Mouse (Mus musculus): ENCODE data around the gene Ankrd42. TPM values are rescaled to one million over a fixed set of nuclear protein-coding genes. Genes with fewer than 3 reads are reported as not detected.
A peak's percentile ranks its signal among the peaks of the same experiment; 100 is the strongest.

The Ankrd42 gene
- total RNA-seq, 2 experiments from 2014 or later, result 0.53 to 0.71 TPM

DNA sequence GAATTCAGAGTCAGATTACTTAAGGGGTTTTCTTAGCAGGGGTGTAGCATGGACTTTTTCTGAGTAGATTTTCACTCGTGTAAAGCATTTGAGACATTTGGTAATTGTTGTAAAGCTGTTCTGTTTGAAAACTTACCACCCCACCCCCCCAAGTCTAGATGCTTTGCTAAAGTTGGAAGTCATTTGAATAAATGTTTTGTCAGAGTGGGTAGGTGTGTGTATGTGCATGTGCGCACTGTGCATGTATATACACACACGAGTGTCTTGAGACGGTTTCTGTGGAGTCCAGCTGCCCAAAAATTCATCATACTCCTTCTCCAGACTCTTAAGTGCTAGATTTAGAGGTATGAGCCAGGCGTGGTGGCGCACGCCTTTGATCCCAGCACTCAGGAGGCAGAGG lies 53.4 kb downstream of the Ankrd42 start:
- intact Hi-C loops (cut with DNase I; ENCODE audit: low total_unique reads), result no loop called here
- no peak for DNase-seq

DNA sequence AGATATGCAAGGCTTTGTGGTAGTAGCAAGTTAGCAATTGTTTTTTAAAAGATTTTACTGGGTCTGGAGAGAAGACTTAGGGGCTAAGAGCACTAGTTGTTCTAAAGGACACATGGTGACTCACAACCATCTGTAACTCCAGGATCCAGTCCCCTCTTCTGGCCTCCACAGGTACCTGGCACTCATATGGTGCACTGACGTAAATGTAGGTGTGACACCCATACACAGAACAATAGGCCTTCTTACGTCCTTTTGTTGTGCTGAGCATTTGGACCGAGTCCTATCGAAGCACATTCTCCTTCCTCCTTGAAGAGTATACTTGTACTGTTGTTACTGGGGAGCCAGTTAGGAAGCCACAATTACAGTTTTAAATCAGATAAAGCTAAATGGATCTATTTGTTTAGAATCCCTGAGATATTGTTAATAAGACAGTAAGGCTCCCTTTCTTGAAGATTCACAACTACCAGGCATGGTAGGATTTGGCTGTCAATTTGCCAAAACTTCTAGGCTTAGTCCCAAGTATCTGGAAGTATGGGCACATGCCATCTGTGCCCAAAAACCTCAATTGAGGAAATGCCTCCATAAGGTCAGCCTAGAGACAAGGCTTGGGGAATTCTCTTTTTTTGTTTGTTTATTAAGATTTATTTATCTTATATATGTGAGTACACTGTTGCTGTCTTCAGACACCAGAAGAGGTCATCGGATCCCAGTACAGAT lies 56.3 kb downstream of the Ankrd42 start:
- intact Hi-C loops (cut with DNase I; ENCODE audit: low total_unique reads), result no loop called here
- no peak for DNase-seq

DNA sequence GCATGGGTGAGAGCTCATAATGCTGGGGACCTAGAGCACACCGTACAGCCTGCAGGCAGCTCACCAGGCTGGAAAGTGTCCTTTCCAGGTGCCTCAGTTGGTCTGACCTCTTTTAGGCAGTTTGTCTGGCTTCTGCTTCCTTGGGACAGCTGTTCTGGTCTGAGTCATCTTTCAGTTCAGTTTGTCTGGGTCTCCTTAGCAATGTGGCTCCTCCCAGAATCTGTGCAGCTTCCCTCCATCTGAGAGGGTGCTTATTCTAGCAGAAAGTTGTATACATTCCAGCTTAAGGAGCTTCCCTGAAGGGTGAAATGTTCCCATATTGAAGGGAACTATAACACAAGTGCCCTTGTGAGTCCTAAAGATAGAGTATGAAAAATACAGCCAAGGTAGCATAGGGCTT lies 70.2 kb downstream of the Ankrd42 start:
- intact Hi-C loops (cut with DNase I; ENCODE audit: low total_unique reads), result no loop called here
- DNase-seq, result no peak

DNA sequence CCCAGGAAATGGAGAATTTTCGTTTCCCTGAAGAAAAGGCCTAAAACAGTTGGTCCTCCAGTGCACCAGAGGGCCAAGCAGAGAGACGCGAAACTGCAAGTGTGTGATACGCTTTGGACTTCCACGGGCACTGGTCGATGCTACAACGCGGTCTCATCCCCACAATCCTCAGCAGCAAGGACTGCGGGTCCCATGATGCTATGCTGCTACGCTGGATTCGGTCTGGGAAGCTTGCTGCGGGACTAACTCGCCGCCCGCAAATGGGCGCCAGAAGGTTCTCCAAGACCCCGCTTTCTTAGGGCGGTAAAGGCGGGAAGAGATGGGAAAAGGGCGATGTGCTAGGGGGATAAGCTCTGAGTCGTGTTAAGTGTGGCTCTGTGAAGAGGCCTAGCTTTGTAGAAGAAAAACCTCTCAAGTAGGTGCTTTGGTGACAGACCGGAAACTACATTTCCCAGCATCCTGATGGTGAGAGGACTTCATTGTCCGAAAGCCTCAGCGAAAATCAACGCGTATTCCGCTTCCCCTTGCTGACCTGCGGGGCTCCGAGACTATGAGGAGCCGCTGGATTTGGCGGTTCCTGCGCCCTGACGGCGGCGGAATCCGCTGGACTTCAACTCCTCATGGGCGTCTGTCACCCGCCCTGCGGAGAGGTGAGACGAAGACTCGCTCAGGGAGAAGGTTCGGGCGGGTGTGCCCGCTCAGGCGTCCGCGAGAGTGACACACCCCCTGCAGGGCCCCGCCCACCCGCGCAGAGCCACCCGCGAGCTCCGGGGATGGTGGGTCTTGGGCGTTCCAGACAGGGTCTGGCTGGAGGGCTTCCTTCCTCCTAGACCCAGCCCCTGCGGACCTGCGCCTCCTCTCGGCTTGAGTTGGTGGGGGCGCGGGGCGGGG lies 75.7 kb downstream of the Ankrd42 start, which contains the start of gene Ccdc90b:
TSS of gene Ccdc90b (plus strand) at position 164 of the 891 bp plus-strand sequence.
- peak; percentile 82 for DNase-seq
- intact Hi-C loops (cut with DNase I; ENCODE audit: low total_unique reads), result no loop called here

DNA sequence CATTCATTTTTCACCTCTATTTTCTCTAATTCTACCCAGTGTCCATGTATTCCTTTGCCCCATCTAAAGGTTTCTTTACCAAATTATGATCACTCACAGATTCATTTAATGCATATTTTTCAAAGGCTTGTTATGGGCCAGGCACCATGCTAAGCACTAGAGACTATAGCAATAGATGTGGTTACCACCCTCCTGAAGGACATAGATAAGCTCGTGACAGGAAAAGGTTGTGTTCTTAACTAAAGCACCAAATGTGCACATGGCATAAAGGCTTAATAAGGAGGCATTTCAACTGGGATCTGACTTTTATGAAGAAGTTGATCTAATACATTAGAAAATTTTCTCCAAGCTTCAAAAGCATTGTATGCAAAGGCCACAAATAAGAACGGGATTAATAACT lies 78.2 kb downstream of the Ankrd42 start:
- intact Hi-C loops (cut with DNase I; ENCODE audit: low total_unique reads), result no loop called here
- DNase-seq, result no peak

DNA sequence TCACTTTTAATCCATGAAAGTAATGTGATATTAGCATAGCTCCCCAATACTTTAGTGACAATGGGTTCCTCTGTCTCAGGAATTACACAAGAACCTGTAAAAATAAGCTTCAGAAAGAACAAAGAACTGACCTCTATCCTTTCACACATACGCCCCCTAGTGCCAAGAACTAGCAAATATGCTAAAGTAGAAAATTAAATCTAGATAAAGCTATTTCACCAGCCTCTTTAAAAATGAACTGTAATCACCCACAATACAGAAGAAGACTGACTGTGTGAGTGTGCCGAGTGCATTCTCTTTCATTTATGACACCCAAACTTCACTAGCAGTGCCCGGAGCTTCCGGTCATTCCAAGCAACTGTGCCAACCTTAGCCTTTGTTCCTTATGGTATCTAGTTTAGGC lies 86.0 kb downstream of the Ankrd42 start:
- DNase-seq, result no peak
- intact Hi-C loops (cut with DNase I; ENCODE audit: low total_unique reads), result no loop called here

DNA sequence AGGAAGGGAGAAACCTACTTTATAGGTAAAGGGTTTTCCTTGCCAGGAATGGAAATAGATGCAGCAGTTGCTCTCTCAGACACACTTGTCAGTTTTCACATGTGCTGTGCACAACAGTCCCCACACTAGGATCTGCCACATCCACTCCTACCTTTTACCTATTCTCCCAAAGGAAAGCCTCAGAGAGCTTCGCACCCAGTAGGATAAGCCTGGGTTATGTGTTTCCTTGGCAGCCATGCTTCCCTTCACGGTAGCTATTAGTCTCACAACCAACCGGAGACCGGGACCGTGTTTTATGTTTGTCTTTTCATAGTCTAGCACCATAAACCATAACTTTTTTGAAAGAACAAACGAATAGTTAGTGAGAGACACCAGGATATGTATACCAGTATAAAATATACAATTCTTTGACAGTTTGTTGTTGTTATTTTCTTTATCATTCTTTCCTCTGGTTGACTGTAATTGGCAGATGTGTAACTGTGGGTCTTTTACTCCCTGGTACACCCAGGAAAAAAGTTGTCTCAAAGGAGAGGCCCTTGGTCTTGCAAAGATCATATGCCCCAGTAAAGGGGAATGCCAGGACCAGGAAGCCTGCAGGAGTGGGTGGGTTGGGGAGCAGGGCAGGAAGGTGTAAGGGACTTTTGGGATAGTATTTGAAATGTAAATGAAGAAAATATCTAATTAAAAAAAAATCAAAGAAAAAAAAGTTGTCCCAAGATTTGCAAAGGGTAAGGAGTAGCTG lies 86.5 kb downstream of the Ankrd42 start:
- DNase-seq, result no peak
- intact Hi-C loops (cut with DNase I; ENCODE audit: low total_unique reads), result no loop called here

DNA sequence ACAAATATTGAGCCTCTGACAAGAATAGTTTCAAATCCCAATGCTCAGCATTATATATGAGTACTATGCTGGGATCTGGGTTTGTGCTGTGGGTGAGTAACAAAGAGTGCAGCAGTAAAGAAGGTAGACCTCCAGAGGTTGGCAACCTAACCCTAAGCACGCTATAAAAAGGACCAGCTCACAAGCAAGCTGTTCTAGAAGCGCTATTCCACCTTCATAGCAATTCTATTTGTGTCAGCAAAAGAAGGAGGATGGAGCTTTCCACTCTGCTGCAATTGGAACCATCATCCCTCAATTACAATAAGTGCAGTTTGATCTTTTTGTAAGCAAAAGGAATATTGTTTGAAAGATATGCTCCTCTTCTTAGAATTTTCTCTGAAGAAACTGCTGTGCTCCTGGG lies 90.2 kb downstream of the Ankrd42 start:
- intact Hi-C loops (cut with DNase I; ENCODE audit: low total_unique reads), result loop anchor here (5.0 kb wide), 1 partner anchor 444 kb away; no protein-coding TSS in a partner anchor
- DNase-seq, result no peak

DNA sequence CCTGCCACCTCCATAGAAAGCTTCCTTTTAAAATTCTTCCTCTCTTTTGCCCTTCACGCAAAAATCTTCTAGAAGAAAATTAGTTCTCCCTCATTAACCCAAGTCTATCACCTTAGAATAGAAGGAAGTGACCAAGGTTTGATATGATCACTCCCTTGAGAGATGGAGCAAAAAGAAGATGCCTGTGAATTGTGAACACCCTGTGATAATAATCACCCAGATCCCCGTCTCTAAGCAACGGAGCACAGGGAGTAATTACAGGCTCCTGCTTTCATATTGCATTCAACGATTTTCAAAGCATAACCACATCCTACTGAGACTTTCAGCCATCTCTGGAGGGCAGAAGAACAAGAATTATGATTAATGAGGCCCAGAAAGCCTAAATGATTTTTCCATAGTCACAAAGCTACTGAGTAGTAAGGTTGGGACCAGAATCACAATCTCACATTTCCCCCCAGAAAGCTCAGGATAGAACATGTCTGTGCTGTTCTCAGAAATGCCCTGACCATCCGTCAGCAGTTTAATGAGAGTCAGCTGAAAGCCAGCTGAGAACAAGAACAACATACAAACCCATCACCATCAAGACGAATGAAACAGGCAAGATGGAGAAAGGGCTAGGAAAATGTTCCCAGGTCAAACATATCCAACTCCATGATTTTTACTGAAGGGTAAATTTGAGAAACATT lies 104.4 kb downstream of the Ankrd42 start:
- intact Hi-C loops (cut with DNase I; ENCODE audit: low total_unique reads), result no loop called here
- no peak for DNase-seq

Other genes with a start within 250 kb of the Ankrd42 start
- gene Ccdc90b, start 76.0 kb downstream of the Ankrd42 start, total RNA-seq (2021), result 10 to 100 TPM; 18.3 to 20.2 TPM
- 10 to 100 TPM; 20.8 to 22.0 TPM for gene Pcf11, start 32.8 kb upstream of the Ankrd42 start, total RNA-seq (2021)
- gene Rab30, start 104.5 kb upstream of the Ankrd42 start, total RNA-seq (2021), result 1 to 10 TPM; 5.0 to 6.3 TPM
- gene Ddias, start 237.1 kb upstream of the Ankrd42 start, total RNA-seq (2021), result under 1 TPM; 0.24 to 0.66 TPM
- gene Prcp, start 237.3 kb upstream of the Ankrd42 start, total RNA-seq (2021), result 10 to 100 TPM; 17.2 to 18.8 TPM